Mouse (Mus musculus) heart, postnatal 0 days (tissue): ENCODE measurements at regions not wholly inside any gene's neighbourhood (a gene's known extent, or its start where the extent isn't known, plus 50 kb on each side); places are given as distances from the start of the nearest gene placed in this dataset.

ENCODE experiments used
- CTCF ChIP-seq: IDR thresholded peaks from 2 replicates; pipeline ENCODE4 v1.5.1; 2016; ENCODE audit warnings: antibody characterized with exemption, control low read depth, low read depth
- EP300 ChIP-seq: IDR thresholded peaks from 2 replicates; pipeline ENCODE4 v1.6.1; 2016; ENCODE audit warnings: antibody characterized with exemption, low read depth

DNA sequence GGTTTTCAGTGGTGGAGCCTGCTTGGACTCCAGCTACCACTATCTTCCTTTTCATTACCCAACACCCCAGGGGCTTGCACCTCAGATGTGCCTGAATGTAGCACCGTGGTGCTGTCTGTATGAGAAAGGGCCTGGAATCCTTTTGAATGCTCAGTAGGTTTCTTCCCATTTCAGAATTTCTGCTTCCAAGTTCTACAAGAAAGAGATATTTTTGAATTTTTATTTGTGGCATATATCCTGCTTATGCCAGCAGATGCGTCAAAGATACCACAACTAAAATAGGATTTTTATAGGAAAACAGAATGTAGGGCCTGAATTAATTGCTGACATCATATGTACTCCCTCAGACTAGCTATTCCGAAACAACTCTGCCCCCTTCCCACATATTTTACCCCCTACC, 2286.9 kb upstream of the Gm7489 start:
- TF ChIP-seq CTCF, result no peak
- no peak for TF ChIP-seq EP300
